Mouse (Mus musculus) MEL (cell line): ENCODE data around the gene Ano10. TPM values are rescaled to one million over a fixed set of nuclear protein-coding genes. Genes with fewer than 3 reads are reported as not detected.

ENCODE experiments used
- DNase-seq: peaks from one replicate; pipeline ENCODE4 v3.0.0; 2011; ENCODE audit warnings: low read depth, low spot score
- H3K27ac ChIP-seq: 2 replicates; pipeline ENCODE4 v1.5.1; 2012; ENCODE audit warnings: low read depth, mild to moderate bottlenecking, control low read depth, low read length, moderate library complexity; ENCODE audit not compliant: control insufficient read depth
- H3K27me3 ChIP-seq, 2 experiments: fragments of 150-350 bp in 1 of 2; sonication (generic) in 1 of 2; 2 replicates each; pipeline ENCODE4 v1.6.1; 2012; ENCODE audit warnings: low read length in 2 of 2, mild to moderate bottlenecking in 2 of 2, improper control_type of control experiment in 1 of 2, moderate library complexity in 1 of 2; ENCODE audit not compliant: insufficient read depth in 2 of 2, control insufficient read depth in 1 of 2
- H3K36me3 ChIP-seq, 2 experiments: 2 replicates each; pipeline ENCODE4 v1.6.1; 2012 to 2014; ENCODE audit warnings: low read length in 2 of 2, improper control_type of control experiment in 1 of 2, inconsistent platforms in 1 of 2, mild to moderate bottlenecking in 1 of 2; ENCODE audit not compliant: insufficient read depth in 2 of 2, control insufficient read depth in 1 of 2
- H3K4me1 ChIP-seq, 2 experiments: fragments of 150-350 bp in 1 of 2; sonication (generic) in 1 of 2; 2 replicates each; pipeline ENCODE4 v1.6.1; 2012; ENCODE audit warnings: low read length in 2 of 2, improper control_type of control experiment in 1 of 2, mild to moderate bottlenecking in 1 of 2; ENCODE audit not compliant: insufficient read depth in 2 of 2, control insufficient read depth in 1 of 2
- H3K4me3 ChIP-seq, 2 experiments: fragments of 150-350 bp in 1 of 2; sonication (generic) in 1 of 2; 2 replicates each; pipeline ENCODE4 v1.5.1; 2012; ENCODE audit warnings: low read depth in 2 of 2, low read length in 2 of 2, mild to moderate bottlenecking in 2 of 2, moderate library complexity in 2 of 2, control low read depth in 1 of 2, improper control_type of control experiment in 1 of 2; ENCODE audit not compliant: control insufficient read depth in 1 of 2, insufficient read depth in 1 of 2
- H3K79me2 ChIP-seq: 2 replicates; pipeline ENCODE4 v1.6.1; 2012; ENCODE audit warnings: mild to moderate bottlenecking, low read length, moderate library complexity; ENCODE audit not compliant: control insufficient read depth, poor library complexity, insufficient read depth
- H3K9ac ChIP-seq: 2 replicates; pipeline ENCODE4 v1.6.1; 2012; ENCODE audit warnings: low read depth, mild to moderate bottlenecking, control low read depth, low read length, moderate library complexity; ENCODE audit not compliant: control insufficient read depth, poor library complexity, severe bottlenecking
- H3K9me3 ChIP-seq: fragments of 150-350 bp; sonication (generic); replicated peaks from 2 replicates; pipeline ENCODE4 v1.6.1; 2012; ENCODE audit warnings: mild to moderate bottlenecking, low read length, improper control_type of control experiment, moderate library complexity; ENCODE audit not compliant: insufficient read depth
- BHLHE40 ChIP-seq: IDR thresholded peaks from 2 replicates; pipeline ENCODE4 v1.6.1; 2012; ENCODE audit warnings: low read depth, mild to moderate bottlenecking, inconsistent platforms, low read length, improper control_type of control experiment, borderline replicate concordance
- CHD2 ChIP-seq: IDR thresholded peaks from 2 replicates; pipeline ENCODE4 v1.6.1; 2011; ENCODE audit warnings: low read length, improper control_type of control experiment
- CTCF ChIP-seq, 3 experiments: IDR thresholded peaks in 2 of 3; conservative IDR thresholded peaks in 1 of 3; 2 replicates each; pipeline ENCODE4 v1.5.1; 2011 to 2012; ENCODE audit warnings: low read length in 3 of 3, low read depth in 2 of 3, mild to moderate bottlenecking in 2 of 3, improper control_type of control experiment in 1 of 3, inconsistent platforms in 1 of 3, mixed read lengths in 1 of 3, moderate library complexity in 1 of 3; ENCODE audit not compliant: control insufficient read depth in 1 of 3, insufficient read depth in 1 of 3, poor library complexity in 1 of 3, severe bottlenecking in 1 of 3
- ELF1 ChIP-seq: IDR thresholded peaks from 2 replicates; pipeline ENCODE4 v1.6.1; 2014; ENCODE audit warnings: low read depth, mild to moderate bottlenecking, inconsistent platforms, low read length, improper control_type of control experiment, moderate library complexity
- EP300 ChIP-seq, 2 experiments: IDR thresholded peaks; 2 replicates each; pipeline ENCODE4 v1.6.1; 2011; ENCODE audit warnings: improper control_type of control experiment in 2 of 2, low read length in 2 of 2, low read depth in 1 of 2, mild to moderate bottlenecking in 1 of 2
- GATA1 ChIP-seq: IDR thresholded peaks from 2 replicates; pipeline ENCODE4 v1.6.1; 2011; ENCODE audit warnings: low read depth, low read length, improper control_type of control experiment
- HCFC1 ChIP-seq: IDR thresholded peaks from 2 replicates; pipeline ENCODE4 v1.6.1; 2012; ENCODE audit warnings: low read depth, mild to moderate bottlenecking, inconsistent platforms, low read length, improper control_type of control experiment, moderate library complexity
- JUND ChIP-seq: IDR thresholded peaks from 2 replicates; pipeline ENCODE4 v1.6.1; 2011; ENCODE audit warnings: low read depth, mild to moderate bottlenecking, improper control_type of control experiment, low read length
- MAFK ChIP-seq: IDR thresholded peaks from 2 replicates; pipeline ENCODE4 v1.6.1; 2011; ENCODE audit warnings: low read depth, mild to moderate bottlenecking, low read length, improper control_type of control experiment, borderline replicate concordance
- MXI1 ChIP-seq: IDR thresholded peaks from 2 replicates; pipeline ENCODE4 v1.6.1; 2011; ENCODE audit warnings: mild to moderate bottlenecking, low read depth, low read length, improper control_type of control experiment
- MYB ChIP-seq: IDR thresholded peaks from 2 replicates; pipeline ENCODE4 v1.6.1; 2011; ENCODE audit warnings: mild to moderate bottlenecking, low read depth, low read length, improper control_type of control experiment
- POLR2AphosphoS2 ChIP-seq: IDR thresholded peaks from 2 replicates; pipeline ENCODE4 v1.6.1; 2011; ENCODE audit warnings: low read length, improper control_type of control experiment
- POLR2AphosphoS5 ChIP-seq: IDR thresholded peaks from 2 replicates; pipeline ENCODE4 v1.6.1; 2012; ENCODE audit warnings: low read depth, borderline replicate concordance, mild to moderate bottlenecking, inconsistent platforms, low read length, moderate library complexity, mixed read lengths
- RAD21 ChIP-seq: IDR thresholded peaks from 2 replicates; pipeline ENCODE4 v1.6.1; 2011; ENCODE audit warnings: mild to moderate bottlenecking, low read depth, low read length, improper control_type of control experiment
- TBP ChIP-seq: IDR thresholded peaks from 2 replicates; pipeline ENCODE4 v1.8.0; 2011; ENCODE audit warnings: low read depth, low read length, improper control_type of control experiment
- UBTF ChIP-seq: IDR thresholded peaks from 2 replicates; pipeline ENCODE4 v1.6.1; 2012; ENCODE audit warnings: low read depth, mild to moderate bottlenecking, inconsistent platforms, low read length, improper control_type of control experiment, moderate library complexity, borderline replicate concordance; ENCODE audit not compliant: insufficient read depth
- USF1 ChIP-seq: IDR thresholded peaks from 2 replicates; pipeline ENCODE4 v1.6.1; 2014; ENCODE audit warnings: low read depth, mild to moderate bottlenecking, inconsistent platforms, low read length, improper control_type of control experiment, moderate library complexity
- USF2 ChIP-seq, 2 experiments: IDR thresholded peaks; 2 replicates each; pipeline ENCODE4 v1.6.1; 2011 to 2012; ENCODE audit warnings: improper control_type of control experiment in 2 of 2, low read length in 2 of 2, borderline replicate concordance in 1 of 2, inconsistent platforms in 1 of 2, low read depth in 1 of 2, mild to moderate bottlenecking in 1 of 2; ENCODE audit not compliant: insufficient read depth in 1 of 2
- ZC3H11A ChIP-seq: IDR thresholded peaks from 2 replicates; pipeline ENCODE4 v1.6.1; 2012; ENCODE audit warnings: low read depth, mild to moderate bottlenecking, inconsistent platforms, low read length, improper control_type of control experiment
- polyA plus RNA-seq, 2 experiments: library from polyadenylated mRNA; stranded (reverse) in 1 of 2; unstranded in 1 of 2; fragments of >175 nt in 1 of 2; fragments of >200 nt in 1 of 2; gene quantifications; 2 replicates each; pipeline versions ENCODE4 v1.2.1 to v1.2.4; 2012; ENCODE audit warnings: low replicate concordance in 2 of 2, low read depth in 1 of 2; ENCODE audit not compliant: insufficient read length in 2 of 2, insufficient read depth in 1 of 2, missing spikeins in 1 of 2
- total RNA-seq: library from RNA; depleted of rRNA; stranded (reverse); fragments of 300-350 nt; gene quantifications from 2 replicates; pipeline ENCODE4 v1.2.3, GENCODE M21; 2012

Gene Ano10
- total and polyA plus RNA-seq, 3 experiments: 0.54 to 3.1 TPM; not detected in 1

DNA sequence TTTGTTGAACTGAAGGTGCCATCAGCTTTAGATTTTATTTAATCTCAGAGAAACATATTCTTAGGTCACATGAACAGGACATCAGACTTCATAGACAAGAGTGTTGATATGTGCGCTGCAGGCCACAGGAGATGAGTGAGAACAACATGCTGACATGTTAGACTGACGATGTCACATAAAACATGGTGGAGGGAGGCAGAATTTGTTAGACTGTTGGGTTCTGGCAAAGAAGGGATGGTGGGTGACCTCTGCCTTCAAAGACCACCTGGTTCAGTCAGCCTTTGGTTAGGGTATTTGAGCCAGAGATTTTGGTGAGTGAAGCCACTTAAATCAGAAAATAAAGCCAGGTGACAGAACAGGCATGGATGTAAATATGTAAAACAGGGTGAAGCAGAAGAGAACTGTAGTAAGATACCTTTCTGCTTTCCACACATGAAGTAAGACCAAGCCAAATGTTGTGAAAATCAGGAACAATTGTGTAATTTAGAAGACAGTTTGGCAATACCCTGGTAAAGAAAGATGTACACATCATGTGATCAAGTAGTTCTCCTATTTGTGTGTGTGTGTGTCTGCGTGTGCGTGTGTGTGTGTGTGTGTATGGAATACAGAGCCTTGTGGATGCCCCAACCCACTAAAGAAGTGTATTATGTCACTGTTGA lies 155.7 kb downstream of the Ano10 start:
- Histone ChIP-seq H3K9me3 (no peaks in the 10 kb centered on the region), H3K27ac (no peak overlapping the region), H3K9ac (no peak overlapping the region), H3K4me1 (no peaks in the 10 kb centered on the region), H3K79me2 (no peaks in the 10 kb centered on the region), H3K4me3 (no peak overlapping the region), H3K36me3 (no peaks in the 10 kb centered on the region; a peak in 2 of 4 replicates), H3K27me3 (no peaks in the 10 kb centered on the region)
- DNase-seq: no peak
- TF ChIP-seq ZC3H11A: no peak
- TF ChIP-seq GATA1: no peak
- TF ChIP-seq JUND: no peak

- no peak overlapping the region for H3K9ac ChIP-seq
- H3K4me3 ChIP-seq: no peak overlapping the region
- no peaks in the 10 kb centered on the region for H3K4me1 ChIP-seq
- no peaks in the 10 kb centered on the region for H3K27me3 ChIP-seq
- no peaks in the 10 kb centered on the region for H3K79me2 ChIP-seq
- H3K36me3 ChIP-seq: no peaks in the 10 kb centered on the region; a peak in 2 of 4 replicates
- TF ChIP-seq USF2 (IDR thresholded peaks at IDR 0.05; ENCODE audit: borderline replicate concordance in 1 of 2, insufficient read depth in 1 of 2, low read depth in 1 of 2, low read length in 2 of 2): no peak
- TF ChIP-seq MYB: no peak
- TF ChIP-seq EP300 (IDR thresholded peaks at IDR 0.05; ENCODE audit: low read depth in 1 of 2, low read length in 2 of 2): no peak
- TF ChIP-seq POLR2AphosphoS2: no peak
- no peak for TF ChIP-seq ZC3H11A
- no peak for TF ChIP-seq BHLHE40
- TF ChIP-seq MAFK: no peak
- TF ChIP-seq USF1: no peak
- TF ChIP-seq TBP: no peak
- TF ChIP-seq UBTF: no peak
- no peak for TF ChIP-seq CHD2
- TF ChIP-seq MXI1: no peak
- no peak for TF ChIP-seq RAD21
- TF ChIP-seq HCFC1: no peak
- no peak for TF ChIP-seq CTCF (IDR thresholded peaks at IDR 0.05 in 2 of 3, conservative IDR thresholded peaks at IDR 0.05 in 1 of 3; ENCODE audit: control insufficient read depth in 1 of 3, insufficient read depth in 1 of 3, low read depth in 2 of 3, low read length in 3 of 3, poor library complexity in 1 of 3, severe bottlenecking in 1 of 3)
- no peak for TF ChIP-seq ELF1
- no peak for TF ChIP-seq POLR2AphosphoS5
- no peaks in the 10 kb centered on the region for H3K9me3 ChIP-seq
- no peak overlapping the region for H3K27ac ChIP-seq
- no peak for DNase-seq
Observed at GRCm38 (mm10) chr9:122137960-122138359, 156.3 kb downstream of the Ano10 start.
